9 mouse cellular contexts compared by ENCODE assay signal in genomic region chr9:44707749-44708428, GRCm38 (mm10). TPM values are rescaled to one million over a fixed set of nuclear protein-coding genes. Genes with fewer than 3 reads are reported as not detected.
DNase-seq lines count a peak whose midpoint lies in the region; ATAC-seq and TF ChIP-seq lines count a peak whose summit lies in the region.
"Had no signal": no experiment of that assay in that cellular context is flagged by ENCODE, and none has a peak within 500 bp of the region (broad histone marks: within the 10 kb centered on the region; RNA-seq: fewer than 3 reads in every experiment).

No protein-coding gene starts in this region.

- H3K4me3 ChIP-seq in heart, embryonic 11.5 days (ENCODE audit: low read depth, low read length) = peak overlapping the region; percentile 47
- peak overlapping the region; percentile 48 for H3K4me3 ChIP-seq in ES-Bruce4 (ENCODE audit: low read depth, low read length)
- H3K4me3 ChIP-seq in forebrain, embryonic 16.5 days (replicated peaks; ENCODE audit: low read length) = peak overlapping the region; percentile 34
- H3K4me3 ChIP-seq in liver, embryonic 14.5 days (ENCODE audit: insufficient read depth in 1 of 2, low read depth in 2 of 2, low read length in 2 of 2) = peak overlapping the region in 1 of 2 experiments; percentile 37; a peak in 2 of 4 replicates

- no peak overlapping the region for H3K27ac ChIP-seq in heart, embryonic 11.5 days (ENCODE audit: low read depth, low read length)
- no peak overlapping the region for H3K27ac ChIP-seq in ES-Bruce4 (ENCODE audit: insufficient read depth, low read length)
- no peak overlapping the region for H3K27ac ChIP-seq in forebrain, embryonic 16.5 days (ENCODE audit: low read length)
- no peak overlapping the region for H3K27ac ChIP-seq in liver, embryonic 14.5 days

- H3K9ac ChIP-seq in heart, embryonic 11.5 days (ENCODE audit: low read depth, low read length) = peak overlapping the region; percentile 46
- peak overlapping the region; percentile 49 for H3K9ac ChIP-seq in ES-Bruce4 (ENCODE audit: low read depth, poor library complexity, severe bottlenecking)
- peak overlapping the region; percentile 45 for H3K9ac ChIP-seq in forebrain, embryonic 16.5 days (replicated peaks; ENCODE audit: low read depth, low read length)
- H3K9ac ChIP-seq in liver, embryonic 14.5 days (replicated peaks) = no peak overlapping the region

- no peak for ATAC-seq in heart, embryonic 11.5 days (replicated peaks; ENCODE audit: insufficient number of reproducible peaks, low FRiP score, low TSS enrichment)
- peak; percentile 21; the same call in 1 of the 2 replicates for ATAC-seq in forebrain, embryonic 16.5 days
- ATAC-seq in liver, embryonic 14.5 days (ENCODE audit: insufficient read depth) = no peak

- WGBS in heart, embryonic 11.5 days (ENCODE audit: insufficient replicate concordance) = 27% methylated on average over 28 of the region's 28 CpGs
- 12% methylated on average over 28 of the region's 28 CpGs for WGBS in forebrain, embryonic 16.5 days
- 41% methylated on average over 28 of the region's 28 CpGs for WGBS in liver, embryonic 14.5 days (ENCODE audit: insufficient replicate concordance)

- no peaks in the 10 kb centered on the region; the same call in 1 of the 2 replicates for H3K27me3 ChIP-seq in heart, embryonic 11.5 days (ENCODE audit: control insufficient read depth, insufficient read depth, low read length)
- no peaks in the 10 kb centered on the region for H3K27me3 ChIP-seq in ES-Bruce4 (ENCODE audit: control insufficient read depth, insufficient read depth, low read length, poor library complexity, severe bottlenecking)
- H3K27me3 ChIP-seq in forebrain, embryonic 16.5 days (replicated peaks; ENCODE audit: control insufficient read depth, insufficient read depth, low read length) = no peaks in the 10 kb centered on the region
- H3K27me3 ChIP-seq in liver, embryonic 14.5 days (ENCODE audit: control insufficient read depth, insufficient read depth, low read length) = peaks cover 4% of the 10 kb centered on the region; the same call in 1 of the 2 replicates
- H3K27me3 ChIP-seq: CH12.LX had no signal

- peaks cover 10% of the 10 kb centered on the region for H3K36me3 ChIP-seq in heart, embryonic 11.5 days (ENCODE audit: control insufficient read depth, insufficient read depth, low read length)
- H3K36me3 ChIP-seq in ES-Bruce4 (ENCODE audit: control insufficient read depth, insufficient read depth, low read length, poor library complexity, severe bottlenecking) = no peaks in the 10 kb centered on the region
- H3K36me3 ChIP-seq in forebrain, embryonic 16.5 days (ENCODE audit: control insufficient read depth, insufficient read depth) = no peaks in the 10 kb centered on the region
- H3K36me3 ChIP-seq in liver, embryonic 14.5 days (replicated peaks; ENCODE audit: control insufficient read depth, insufficient read depth, low read depth) = no peaks in the 10 kb centered on the region

- TF ChIP-seq POLR2A in ES-Bruce4 (IDR thresholded peaks at IDR 0.05; ENCODE audit: insufficient read depth, low read length) = no peak

- TF ChIP-seq EP300 in ES-Bruce4 (IDR thresholded peaks at IDR 0.05; ENCODE audit: insufficient read depth, low read depth, low read length) = no peak
- TF ChIP-seq EP300 in liver, embryonic 14.5 days (IDR thresholded peaks at IDR 0.05; ENCODE audit: low read depth) = no peak

- no peak for DNase-seq in heart, postnatal 36 days
- DNase-seq in liver, embryonic 14.5 days (ENCODE audit: low read depth in 3 of 3, low spot score in 3 of 3) = no peak
- DNase-seq in spleen, adult 12 weeks (ENCODE audit: low spot score) = no peak
- DNase-seq in yolk sac, embryonic 10.5 days (ENCODE audit: low spot score) = no peak
- DNase-seq in cerebellum, postnatal 14 days = no peak

- TF ChIP-seq CTCF in ES-Bruce4 (IDR thresholded peaks at IDR 0.05; ENCODE audit: low read depth, low read length) = no peak
- no peak for TF ChIP-seq CTCF in liver, embryonic 14.5 days (IDR thresholded peaks at IDR 0.05; ENCODE audit: low read depth)

- peak overlapping the region; percentile 75 for H3K4me2 ChIP-seq in heart, embryonic 11.5 days
- peak overlapping the region; percentile 57 for H3K4me2 ChIP-seq in forebrain, embryonic 16.5 days (ENCODE audit: low read length)
- peak overlapping the region; percentile 61 for H3K4me2 ChIP-seq in liver, embryonic 14.5 days (ENCODE audit: low read depth)

- intact Hi-C loops in heart, postnatal 36 days (cut with DNase I) = no loop called here

- H3K9me3 ChIP-seq in heart, embryonic 11.5 days (replicated peaks; ENCODE audit: control insufficient read depth, low read length) = no peaks in the 10 kb centered on the region
- no peaks in the 10 kb centered on the region for H3K9me3 ChIP-seq in ES-Bruce4 (replicated peaks; ENCODE audit: control insufficient read depth, insufficient read depth, low read length, poor library complexity, severe bottlenecking)
- no peaks in the 10 kb centered on the region for H3K9me3 ChIP-seq in forebrain, embryonic 16.5 days (ENCODE audit: control insufficient read depth, low read length)
- H3K9me3 ChIP-seq in liver, embryonic 14.5 days (ENCODE audit: control insufficient read depth, low read length) = no peaks in the 10 kb centered on the region

- H3K4me1 ChIP-seq in heart, embryonic 11.5 days (ENCODE audit: control insufficient read depth, insufficient read depth, low read length) = peaks cover 16% of the 10 kb centered on the region
- H3K4me1 ChIP-seq in ES-Bruce4 (ENCODE audit: control insufficient read depth, insufficient read depth, low read length) = peaks cover 4% of the 10 kb centered on the region
- H3K4me1 ChIP-seq in forebrain, embryonic 16.5 days (replicated peaks; ENCODE audit: control insufficient read depth, insufficient read depth, low read length) = peaks cover 18% of the 10 kb centered on the region
- H3K4me1 ChIP-seq in liver, embryonic 14.5 days (replicated peaks; ENCODE audit: control insufficient read depth in 2 of 2, insufficient read depth in 2 of 2, low read length in 1 of 2) = no peaks in the 10 kb centered on the region

RNA-seq across cellular contexts. Expression of gene Phldb1, which starts 27.1 kb away (rescaled TPM):
- polyA plus RNA-seq in heart, embryonic 11.5 days (2014; fragmentation: Nextera tagmentation; extraction: Ambion mirVana) = 23.6 and 24.2 TPM in 2 replicates
- total RNA-seq in heart, postnatal 36 days (2021) = 100 to 1,000 TPM; 110 to 140 TPM
- polyA plus RNA-seq in ES-Bruce4 (2011; ENCODE audit: insufficient read depth, insufficient read length, low read depth, missing spikeins) = 19.0 and 22.3 TPM in 2 replicates
- 45.0 and 53.6 TPM in 2 replicates for polyA plus RNA-seq in forebrain, embryonic 16.5 days (2015; fragmentation: Nextera tagmentation; extraction: Ambion mirVana)
- polyA plus RNA-seq in liver, embryonic 14.5 days (2012; rRNA removed) = 2.6 and 2.7 TPM in 2 replicates
- 1.6 and 2.3 TPM in 2 replicates for polyA plus RNA-seq in liver, embryonic 14.5 days (2014; fragmentation: Nextera tagmentation; extraction: Ambion mirVana)

RNA-seq across cellular contexts. Expression of gene Treh, which starts 34.9 kb away (rescaled TPM):
- not detected in 2 replicates for polyA plus RNA-seq in heart, embryonic 11.5 days (2014; fragmentation: Nextera tagmentation; extraction: Ambion mirVana)
- not detected for total RNA-seq in heart, postnatal 36 days (2021)
- not detected in 2 replicates for polyA plus RNA-seq in ES-Bruce4 (2011; ENCODE audit: insufficient read depth, insufficient read length, low read depth, missing spikeins)
- polyA plus RNA-seq in forebrain, embryonic 16.5 days (2015; fragmentation: Nextera tagmentation; extraction: Ambion mirVana) = not detected in 2 replicates
- not detected in 2 replicates for polyA plus RNA-seq in liver, embryonic 14.5 days (2012; rRNA removed)
- polyA plus RNA-seq in liver, embryonic 14.5 days (2014; fragmentation: Nextera tagmentation; extraction: Ambion mirVana) = not detected in 2 replicates
- total RNA-seq: CH12.LX had no signal

RNA-seq across cellular contexts. Expression of gene Arcn1, which starts 59.8 kb away (rescaled TPM):
- 139 and 168 TPM in 2 replicates for polyA plus RNA-seq in heart, embryonic 11.5 days (2014; fragmentation: Nextera tagmentation; extraction: Ambion mirVana)
- total RNA-seq in heart, postnatal 36 days (2021) = 10 to 100 TPM; 84.4 to 89.0 TPM
- polyA plus RNA-seq in ES-Bruce4 (2011; ENCODE audit: insufficient read depth, insufficient read length, low read depth, missing spikeins) = 259 and 291 TPM in 2 replicates
- 150 and 161 TPM in 2 replicates for polyA plus RNA-seq in forebrain, embryonic 16.5 days (2015; fragmentation: Nextera tagmentation; extraction: Ambion mirVana)
- 26.6 and 33.5 TPM in 2 replicates for polyA plus RNA-seq in liver, embryonic 14.5 days (2012; rRNA removed)
- polyA plus RNA-seq in liver, embryonic 14.5 days (2014; fragmentation: Nextera tagmentation; extraction: Ambion mirVana) = 84.1 and 88.5 TPM in 2 replicates

RNA-seq across cellular contexts. Expression of gene Ift46, which starts 59.8 kb away (rescaled TPM):
- 71.4 and 72.5 TPM in 2 replicates for polyA plus RNA-seq in heart, embryonic 11.5 days (2014; fragmentation: Nextera tagmentation; extraction: Ambion mirVana)
- total RNA-seq in heart, postnatal 36 days (2021) = 10 to 100 TPM; 27.2 to 41.2 TPM
- 329 and 336 TPM in 2 replicates for polyA plus RNA-seq in ES-Bruce4 (2011; ENCODE audit: insufficient read depth, insufficient read length, low read depth, missing spikeins)
- 184 and 187 TPM in 2 replicates for polyA plus RNA-seq in forebrain, embryonic 16.5 days (2015; fragmentation: Nextera tagmentation; extraction: Ambion mirVana)
- polyA plus RNA-seq in liver, embryonic 14.5 days (2012; rRNA removed) = 8.8 and 11.3 TPM in 2 replicates
- 16.0 and 17.3 TPM in 2 replicates for polyA plus RNA-seq in liver, embryonic 14.5 days (2014; fragmentation: Nextera tagmentation; extraction: Ambion mirVana)
